Mouse (Mus musculus): Measurements from ENCODE around the gene Inava.

GRCm38 (mm10) chr1:136277366-136277765, 43.3 kb upstream of the Inava start:
- TF ChIP-seq POLR2A (IDR thresholded peaks at IDR 0.05; ENCODE audit: insufficient read depth, low read length), result no peak
- no peak for TF ChIP-seq CTCF (IDR thresholded peaks at IDR 0.05; ENCODE audit: low read depth, low read length)
- no peak for TF ChIP-seq EP300 (IDR thresholded peaks at IDR 0.05; ENCODE audit: insufficient read depth, low read depth, low read length)
